Comparison of ENCODE assay signal across 9 mouse cellular contexts in the genomic region with DNA sequence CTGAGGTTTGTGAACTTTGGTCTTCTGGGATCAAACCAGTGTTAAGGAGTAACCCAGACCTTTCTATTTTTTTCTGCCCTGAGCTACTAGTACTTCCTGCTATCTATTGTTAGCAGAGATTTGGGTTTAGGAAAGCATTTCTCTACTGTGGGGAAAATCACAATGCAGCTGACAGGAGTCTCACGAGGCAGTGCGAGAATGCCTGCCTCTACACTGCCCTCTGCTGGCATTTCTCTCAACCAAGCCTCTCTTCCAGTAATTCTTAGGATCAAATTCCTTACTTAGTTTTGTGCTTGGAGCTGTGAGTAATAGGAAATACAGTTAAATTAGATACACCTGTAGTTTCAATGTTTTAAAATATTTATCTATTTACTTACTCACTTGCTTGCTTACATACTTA.
DNase-seq lines count a peak whose midpoint lies in the region; TF ChIP-seq lines count a peak whose summit lies in the region.
"Had no signal": no experiment of that assay in that cellular context is flagged by ENCODE, and none has a peak within 500 bp of the region (broad histone marks: within the 10 kb centered on the region; RNA-seq: fewer than 3 reads in every experiment).

No protein-coding gene starts in this region.

- TF ChIP-seq RAD21 in CH12.LX (IDR thresholded peaks at IDR 0.05; ENCODE audit: low read depth, low read length), result peak; percentile 57

- no peak overlapping the region for H3K27ac ChIP-seq in CH12.LX (ENCODE audit: insufficient read depth, low read depth)
- H3K27ac ChIP-seq: limb, embryonic 15.5 days had no signal

- peak; percentile 75 to 76 for TF ChIP-seq CTCF in CH12.LX (conservative IDR thresholded peaks at IDR 0.05 in 1 of 2, IDR thresholded peaks at IDR 0.05 in 1 of 2; ENCODE audit: low read depth in 2 of 2, low read length in 2 of 2)

- no peak for TF ChIP-seq POLR2A in CH12.LX (IDR thresholded peaks at IDR 0.05; ENCODE audit: low read depth, low read length)

- no peak for TF ChIP-seq EP300 in CH12.LX (IDR thresholded peaks at IDR 0.05; ENCODE audit: low read length)

- dilution Hi-C loops in CH12.LX (cut with MboI; ENCODE audit: extremely low pct_ligation_motif_present, extremely low pct_unique_long_range_greater_than_20kb, low sequenced_read_pairs), result no loop called here

- no peaks in the 10 kb centered on the region for H3K9me3 ChIP-seq in CH12.LX (replicated peaks; ENCODE audit: low read length)
- H3K9me3 ChIP-seq: limb, embryonic 15.5 days had no signal

- in situ Hi-C loops in CH12.LX (cut with MboI; ENCODE audit: low pct_ligation_motif_present, low pct_unique_long_range_greater_than_20kb, low sequenced_read_pairs), result no loop called here

- no peak overlapping the region for H3K4me2 ChIP-seq in CH12.LX (ENCODE audit: insufficient read depth, low read depth, poor library complexity, severe bottlenecking)
- H3K4me2 ChIP-seq: limb, embryonic 15.5 days had no signal

- H3K4me1 ChIP-seq in CH12.LX (ENCODE audit: control insufficient read depth in 1 of 2, insufficient read depth in 2 of 2), result peaks cover 0 to 10% of the 10 kb centered on the region in 2 experiments; a peak in 1 of 4 replicates
- H3K4me1 ChIP-seq: limb, embryonic 15.5 days had no signal

- DNase-seq in CH12.LX (ENCODE audit: extremely low read depth) (peak; percentile 51), WW6 (ENCODE audit: low read depth, low spot score) (peak; percentile 11)
- peak; percentile 29 to 60 for DNase-seq in cerebellum, postnatal 4 days (ENCODE audit: low spot score in 2 of 2)
- peak; percentile 72 for DNase-seq in gastrocnemius, postnatal 10 days
- DNase-seq in kidney, postnatal 25 days, result peak; percentile 48 to 82
- peak; percentile 17 to 45 for DNase-seq in lung, adult 18-20 months
- peak; percentile 84 for DNase-seq in retina, embryonic 14.5 days (ENCODE audit: low spot score)
- no peak for DNase-seq in T-cell, adult 2 months (ENCODE audit: low spot score)

- no peak overlapping the region for H3K9ac ChIP-seq in CH12.LX (ENCODE audit: insufficient read depth, low read depth)
- H3K9ac ChIP-seq: limb, embryonic 15.5 days had no signal

- H3K79me2 ChIP-seq in CH12.LX (replicated peaks; ENCODE audit: control insufficient read depth, extremely low read depth, insufficient read depth, poor library complexity, severe bottlenecking), result no peaks in the 10 kb centered on the region

- H3K4me3 ChIP-seq in CH12.LX (replicated peaks in 1 of 3; ENCODE audit: low read depth in 2 of 3, low read length in 2 of 3, poor library complexity in 1 of 3), result no peak overlapping the region
- H3K4me3 ChIP-seq: limb, embryonic 15.5 days had no signal

- no peaks in the 10 kb centered on the region for H3K36me3 ChIP-seq in CH12.LX (replicated peaks in 1 of 2; ENCODE audit: control insufficient read depth in 1 of 2, insufficient read depth in 1 of 2, low read length in 1 of 2)
- H3K36me3 ChIP-seq: limb, embryonic 15.5 days had no signal

- no peaks in the 10 kb centered on the region for H3K27me3 ChIP-seq in CH12.LX (replicated peaks)
- H3K27me3 ChIP-seq: limb, embryonic 15.5 days had no signal

TF ChIP-seq in CH12.LX, 34 proteins besides CTCF, POLR2A, EP300 and RAD21:
- TF ChIP-seq HCFC1 (IDR thresholded peaks at IDR 0.05; ENCODE audit: low read depth, low read length) (no peak), KAT2A (IDR thresholded peaks at IDR 0.05; ENCODE audit: insufficient replicate concordance, low read length) (no peak), MAFK (IDR thresholded peaks at IDR 0.05; ENCODE audit: insufficient replicate concordance, low read length) (no peak), POLR2AphosphoS2 (IDR thresholded peaks at IDR 0.05; ENCODE audit: low read depth, low read length) (no peak), MAX (IDR thresholded peaks at IDR 0.05; ENCODE audit: low read length) (no peak), SMC3 (IDR thresholded peaks at IDR 0.05; ENCODE audit: low read depth, low read length) (peak; percentile 59), MYC (IDR thresholded peaks at IDR 0.05; ENCODE audit: low read depth, low read length) (0 out of 2 replicates have a peak, but pooled peaks have one; percentile 30)
